Mouse (Mus musculus) hindbrain, postnatal 0 days (tissue): ENCODE data around the gene Galnt18. TPM values are rescaled to one million over a fixed set of nuclear protein-coding genes. Genes with fewer than 3 reads are reported as not detected.
A peak's percentile ranks its signal among the peaks of the same experiment; 100 is the strongest.

ENCODE experiments used
- ATAC-seq: fragments of 200-750 bp; cut with Nextera tagmentation; 2 replicates; pipeline ENCODE4 v1.8.0; 2017; ENCODE audit warnings: mild to moderate bottlenecking, moderate TSS enrichment, moderate library complexity
- DNase-seq: peaks from one replicate; pipeline ENCODE4 v3.0.0-alpha.2; 2015; ENCODE audit warnings: low spot score
- H3K27ac ChIP-seq: fragments of 300-500 bp; sonication (generic); 2 replicates; pipeline ENCODE4 v1.5.1; 2014; ENCODE audit warnings: mild to moderate bottlenecking
- H3K27me3 ChIP-seq: fragments of 300-500 bp; sonication (generic); 2 replicates; pipeline ENCODE4 v1.6.1; 2014; ENCODE audit warnings: low read length, mixed read lengths; ENCODE audit not compliant: insufficient read depth
- H3K36me3 ChIP-seq: fragments of 300-500 bp; sonication (generic); 2 replicates; pipeline ENCODE4 v1.6.1; 2014; ENCODE audit warnings: low read length, mixed read lengths; ENCODE audit not compliant: insufficient read depth
- H3K4me1 ChIP-seq: fragments of 300-500 bp; sonication (generic); 2 replicates; pipeline ENCODE4 v1.6.1; 2014; ENCODE audit warnings: antibody characterized with exemption, low read length, mixed read lengths; ENCODE audit not compliant: insufficient read depth
- H3K4me2 ChIP-seq: fragments of 300-500 bp; sonication (generic); 2 replicates; pipeline ENCODE4 v1.6.1; 2014; ENCODE audit warnings: low read depth, mild to moderate bottlenecking, low read length, moderate library complexity, mixed read lengths
- H3K4me3 ChIP-seq: fragments of 300-500 bp; sonication (generic); 2 replicates; pipeline ENCODE4 v1.5.1; 2014; ENCODE audit warnings: low read length
- H3K9ac ChIP-seq: fragments of 300-500 bp; sonication (generic); replicated peaks from 2 replicates; pipeline ENCODE4 v1.6.1; 2014; ENCODE audit warnings: mild to moderate bottlenecking, low read length, moderate library complexity, mixed read lengths
- H3K9me3 ChIP-seq: fragments of 300-500 bp; sonication (generic); 2 replicates; pipeline ENCODE4 v1.6.1; 2016; ENCODE audit warnings: low read length, mixed read lengths
- CTCF ChIP-seq: IDR thresholded peaks from 2 replicates; pipeline ENCODE4 v1.5.1; 2016; ENCODE audit warnings: antibody characterized with exemption, control low read depth, low read depth
- WGBS: fragments of 180-500 bp; shearing (Covaris S2); extraction: QIAGEN DNeasy Blood & Tissue Kit; methylation state at CpG from one replicate; pipeline ENCODE4 v1.1.7; 2014; 5-methylcytosine and 5-hydroxymethylcytosine counted together
- polyA plus RNA-seq: library from polyadenylated mRNA; unstranded; fragments of >200 nt; fragmentation: Nextera tagmentation; extraction: Ambion mirVana; gene quantifications from 2 replicates; pipeline ENCODE4 v1.2.1, GENCODE M21; 2015
- total RNA-seq: library from RNA; depleted of rRNA; stranded (reverse); fragments of >200 nt; gene quantifications from 2 replicates; pipeline ENCODE4 v1.2.3, GENCODE M21; 2014

Galnt18 gene
- total and polyA plus RNA-seq, 2 experiments from 2014 or later = 15.8 to 22.7 TPM

DNA sequence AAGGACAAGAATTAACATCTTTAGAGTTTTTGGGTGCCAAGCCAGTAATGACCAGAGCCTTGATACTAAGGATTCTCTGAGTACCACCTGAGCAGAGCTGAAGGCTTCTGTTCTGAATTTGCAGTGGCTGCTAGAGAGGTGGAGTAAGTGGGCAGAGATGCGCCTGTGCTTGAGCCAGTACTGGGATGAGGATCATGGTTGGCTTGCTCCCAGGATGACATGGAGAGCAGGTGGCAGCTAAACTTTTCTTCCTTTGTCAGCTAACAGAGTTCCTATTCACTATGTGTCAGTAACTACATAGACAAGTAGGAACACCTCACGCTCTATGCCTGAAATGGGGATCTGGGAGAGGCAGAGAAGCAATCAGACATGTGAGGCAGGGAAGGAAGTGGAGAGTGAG lies 264.3 kb downstream of the Galnt18 start:
- H3K9me3 ChIP-seq = no peaks in the 10 kb centered on the region
- 63% methylated on average over 2 of the region's 2 CpGs for WGBS
- no peaks in the 10 kb centered on the region for H3K27me3 ChIP-seq
- H3K9ac ChIP-seq = no peak overlapping the region
- no peaks in the 10 kb centered on the region for H3K4me1 ChIP-seq
- no peak overlapping the region for H3K4me3 ChIP-seq
- TF ChIP-seq CTCF = no peak
- no peak overlapping the region for H3K27ac ChIP-seq
- H3K36me3 ChIP-seq = no peaks in the 10 kb centered on the region
- no peak overlapping the region for H3K4me2 ChIP-seq
- DNase-seq = no peak
- no peak for ATAC-seq

GRCm38 (mm10) chr7:111509167-111509854 lies 270.5 kb downstream of the Galnt18 start:
- Histone ChIP-seq H3K27me3 (no peaks in the 10 kb centered on the region), H3K36me3 (no peaks in the 10 kb centered on the region), H3K4me2 (no peak overlapping the region), H3K9me3 (no peaks in the 10 kb centered on the region), H3K4me1 (no peaks in the 10 kb centered on the region), H3K27ac (no peak overlapping the region), H3K9ac (no peak overlapping the region), H3K4me3 (no peak overlapping the region)
- DNase-seq = no peak
- ATAC-seq = no peak
- no peak for TF ChIP-seq CTCF
- WGBS = 87% methylated on average over 2 of the region's 2 CpGs

- DNase-seq = no peak
- no peak for TF ChIP-seq CTCF
- H3K4me3 ChIP-seq = no peak overlapping the region
- H3K27me3 ChIP-seq = no peaks in the 10 kb centered on the region
- H3K4me1 ChIP-seq = no peaks in the 10 kb centered on the region
- no peak overlapping the region for H3K9ac ChIP-seq
- no peaks in the 10 kb centered on the region for H3K36me3 ChIP-seq
- no peaks in the 10 kb centered on the region for H3K9me3 ChIP-seq
- no peak overlapping the region for H3K4me2 ChIP-seq
- 78% methylated on average over 2 of the region's 2 CpGs for WGBS
- H3K27ac ChIP-seq = no peak overlapping the region
- no peak for ATAC-seq
Observed at GRCm38 (mm10) chr7:111500616-111501015, 279.2 kb downstream of the Galnt18 start.

DNA sequence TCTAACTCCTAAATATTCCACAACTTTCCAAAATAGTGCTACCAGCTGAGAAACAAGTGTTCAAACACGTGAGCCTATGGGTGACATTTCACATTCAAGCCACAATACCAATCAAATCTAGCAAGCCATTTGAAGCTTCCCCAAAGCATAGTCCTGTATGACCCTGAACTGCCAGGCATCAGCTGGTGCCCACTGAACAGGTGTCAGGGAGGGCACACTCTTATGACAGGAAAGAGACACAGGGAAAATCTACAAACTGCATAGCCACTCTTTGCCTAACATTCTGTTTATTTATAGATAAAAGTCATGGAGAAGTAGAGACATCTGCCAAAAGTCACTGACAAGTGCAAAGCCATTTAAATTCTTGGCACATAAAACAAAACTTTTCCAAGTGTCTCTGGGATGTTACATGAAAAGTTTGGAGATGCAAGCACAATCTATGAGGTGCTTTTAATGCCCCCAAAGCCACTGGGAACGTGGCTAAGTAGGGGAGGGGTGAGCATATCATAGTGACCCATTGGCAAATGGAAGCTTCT lies 280.5 kb downstream of the Galnt18 start:
- WGBS = 62% methylated on average over 2 of the region's 2 CpGs
- Histone ChIP-seq H3K36me3 (no peaks in the 10 kb centered on the region), H3K9ac (no peak overlapping the region), H3K4me1 (no peaks in the 10 kb centered on the region), H3K27me3 (no peaks in the 10 kb centered on the region), H3K4me2 (no peak overlapping the region), H3K4me3 (no peak overlapping the region), H3K9me3 (no peaks in the 10 kb centered on the region), H3K27ac (no peak overlapping the region)
- no peak for TF ChIP-seq CTCF
- DNase-seq = no peak
- ATAC-seq = no peak

DNA sequence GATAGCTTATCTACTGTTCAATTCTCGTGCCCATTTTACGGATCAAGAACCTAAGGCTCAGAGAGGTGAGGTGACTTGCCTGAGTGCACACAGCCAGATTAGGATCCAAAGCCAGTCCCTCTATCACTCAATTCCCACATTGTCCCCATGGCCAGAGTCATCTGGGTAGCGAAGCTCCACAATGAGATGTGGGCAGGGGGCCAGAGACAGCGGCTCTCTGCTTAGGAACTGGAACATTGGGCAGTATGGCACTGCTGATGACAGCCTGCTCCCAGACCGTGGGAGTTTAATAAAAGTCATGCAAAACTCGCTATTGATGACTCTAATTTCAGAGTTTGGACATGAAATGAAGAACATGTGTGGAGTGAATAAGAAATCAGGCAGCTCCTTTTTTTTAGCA lies 282.6 kb downstream of the Galnt18 start:
- DNase-seq = peak; percentile 44
- TF ChIP-seq CTCF = no peak
- 55% methylated on average over 6 of the region's 6 CpGs for WGBS

DNA sequence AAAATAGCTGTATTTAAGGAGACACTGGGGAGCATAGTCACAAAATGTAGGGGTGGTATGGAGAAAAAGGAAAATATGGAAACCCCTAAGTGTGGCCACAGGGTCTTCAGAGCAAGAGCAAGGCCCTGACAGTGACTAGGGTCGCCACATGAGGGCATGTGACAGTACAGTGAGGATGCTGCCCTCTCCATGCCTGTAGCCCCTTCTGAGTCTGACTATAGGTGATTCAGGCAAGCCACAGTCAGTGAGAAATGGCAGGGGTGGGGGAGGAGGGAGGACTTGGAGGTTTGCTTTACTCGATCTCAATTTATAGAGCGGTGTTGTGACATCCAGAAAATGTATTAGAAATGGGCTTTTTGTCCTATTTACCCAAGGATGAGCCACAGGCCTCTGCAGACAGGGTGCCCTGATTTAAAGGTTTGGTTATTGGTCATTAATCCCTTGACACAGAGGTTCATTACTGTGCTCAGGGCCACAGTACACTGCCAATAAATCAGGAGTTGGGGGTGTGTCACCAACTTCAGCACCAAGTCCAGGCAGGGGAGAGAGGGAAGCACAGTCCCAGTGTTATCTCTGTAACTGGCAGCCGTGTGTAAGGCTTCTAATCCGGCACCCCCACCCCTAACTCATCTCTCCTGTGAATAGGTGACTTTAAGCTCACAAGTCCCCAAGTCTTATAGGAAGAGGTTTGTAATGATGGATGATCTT lies 287.4 kb downstream of the Galnt18 start:
- 84% methylated on average over 5 of the region's 5 CpGs for WGBS
- no peaks in the 10 kb centered on the region for H3K36me3 ChIP-seq
- no peak overlapping the region for H3K27ac ChIP-seq
- H3K4me1 ChIP-seq = no peaks in the 10 kb centered on the region
- no peak overlapping the region for H3K9ac ChIP-seq
- H3K4me3 ChIP-seq = no peak overlapping the region
- no peaks in the 10 kb centered on the region for H3K9me3 ChIP-seq
- no peak for ATAC-seq
- DNase-seq = no peak
- no peak overlapping the region for H3K4me2 ChIP-seq
- no peak for TF ChIP-seq CTCF
- H3K27me3 ChIP-seq = no peaks in the 10 kb centered on the region

More for the DNA sequence above, 282.6 kb downstream of the Galnt18 start:
- Histone ChIP-seq H3K27ac (no peak overlapping the region), H3K4me3 (no peak overlapping the region), H3K4me1 (no peaks in the 10 kb centered on the region), H3K36me3 (no peaks in the 10 kb centered on the region), H3K9ac (no peak overlapping the region), H3K4me2 (no peak overlapping the region), H3K9me3 (no peaks in the 10 kb centered on the region), H3K27me3 (no peaks in the 10 kb centered on the region)
- ATAC-seq = no peak

- WGBS = 81% methylated on average over 2 of the region's 2 CpGs
- Histone ChIP-seq H3K9me3 (no peaks in the 10 kb centered on the region), H3K27ac (no peak overlapping the region), H3K36me3 (no peaks in the 10 kb centered on the region), H3K4me1 (no peaks in the 10 kb centered on the region), H3K4me3 (no peak overlapping the region), H3K27me3 (no peaks in the 10 kb centered on the region), H3K4me2 (no peak overlapping the region), H3K9ac (no peak overlapping the region)
- TF ChIP-seq CTCF = no peak
- DNase-seq (no peak), ATAC-seq (no peak)
Observed at GRCm38 (mm10) chr7:111491566-111491965, 288.2 kb downstream of the Galnt18 start.
